Comparison of ENCODE assay signal across 9 mouse cellular contexts in genomic region chr11:72411945-72412344, GRCm38 (mm10). TPM values are rescaled to one million over a fixed set of nuclear protein-coding genes. Genes with fewer than 3 reads are reported as not detected.
DNase-seq lines count a peak whose midpoint lies in the region; ATAC-seq lines count a peak whose summit lies in the region.
"Had no signal": no experiment of that assay in that cellular context is flagged by ENCODE, and none has a peak within 500 bp of the region (broad histone marks: within the 10 kb centered on the region; RNA-seq: fewer than 3 reads in every experiment).

No protein-coding gene starts in this region.

- H3K9ac ChIP-seq in heart, embryonic 16.5 days (ENCODE audit: low read length): peak overlapping the region; percentile 90
- H3K9ac ChIP-seq in hindbrain, embryonic 13.5 days: peak overlapping the region; percentile 73; the same call in 1 of the 2 replicates
- peak overlapping the region; percentile 58; the same call in 1 of the 2 replicates for H3K9ac ChIP-seq in midbrain, embryonic 11.5 days (ENCODE audit: low read length)

- H3K4me1 ChIP-seq in heart, embryonic 16.5 days (ENCODE audit: control insufficient read depth, insufficient read depth, low read length): peaks cover 78% of the 10 kb centered on the region
- peaks cover 63% of the 10 kb centered on the region for H3K4me1 ChIP-seq in embryonic facial prominence, embryonic 10.5 days
- peaks cover 32% of the 10 kb centered on the region for H3K4me1 ChIP-seq in hindbrain, embryonic 13.5 days (replicated peaks)
- H3K4me1 ChIP-seq in midbrain, embryonic 11.5 days (ENCODE audit: control insufficient read depth, insufficient read depth, low read length): peaks cover 9% of the 10 kb centered on the region

- H3K4me2 ChIP-seq in heart, embryonic 16.5 days (ENCODE audit: low read depth, low read length): peak overlapping the region; percentile 91
- H3K4me2 ChIP-seq in hindbrain, embryonic 13.5 days: peak overlapping the region; percentile 84
- H3K4me2 ChIP-seq in midbrain, embryonic 11.5 days: peak overlapping the region; percentile 96

- intact Hi-C loops in heart, postnatal 25 days (cut with DNase I): loop anchor here (1.0 to 2.0 kb wide), 3 partner anchors 13 to 16 kb away; no protein-coding TSS in a partner anchor

- 26% methylated on average over 9 of the region's 9 CpGs for WGBS in heart, embryonic 16.5 days
- WGBS in embryonic facial prominence, embryonic 10.5 days: 35% methylated on average over 9 of the region's 9 CpGs
- WGBS in hindbrain, embryonic 13.5 days: 27% methylated on average over 9 of the region's 9 CpGs
- WGBS in midbrain, embryonic 11.5 days: 29% methylated on average over 9 of the region's 9 CpGs

- ATAC-seq in heart, embryonic 16.5 days (replicated peaks; ENCODE audit: extremely low read depth, insufficient read depth, low FRiP score): no peak
- ATAC-seq in hindbrain, embryonic 13.5 days (ENCODE audit: low FRiP score): 0 out of 2 replicates have a peak, but pooled peaks have one; percentile 5
- peak; percentile 3; the same call in 1 of the 2 replicates for ATAC-seq in midbrain, embryonic 11.5 days (ENCODE audit: low FRiP score)
- no peak for ATAC-seq in inflammation-experienced regulatory T-cells, adult 6 months

- H3K27me3 ChIP-seq in heart, embryonic 16.5 days (ENCODE audit: control insufficient read depth, insufficient read depth, low read length): no peaks in the 10 kb centered on the region
- H3K27me3 ChIP-seq in embryonic facial prominence, embryonic 10.5 days (replicated peaks; ENCODE audit: low read depth, poor library complexity, severe bottlenecking): peaks cover 79% of the 10 kb centered on the region
- peaks cover 69% of the 10 kb centered on the region for H3K27me3 ChIP-seq in hindbrain, embryonic 13.5 days
- peaks cover 4% of the 10 kb centered on the region for H3K27me3 ChIP-seq in midbrain, embryonic 11.5 days (ENCODE audit: control insufficient read depth, insufficient read depth, low read length)

- peak overlapping the region; percentile 81 for H3K27ac ChIP-seq in heart, embryonic 16.5 days (ENCODE audit: low read length)
- no peak overlapping the region for H3K27ac ChIP-seq in embryonic facial prominence, embryonic 10.5 days (replicated peaks)
- H3K27ac ChIP-seq in hindbrain, embryonic 13.5 days: no peak overlapping the region
- H3K27ac ChIP-seq in midbrain, embryonic 11.5 days (ENCODE audit: low read depth, low read length): no peak overlapping the region

- no peaks in the 10 kb centered on the region for H3K9me3 ChIP-seq in heart, embryonic 16.5 days (replicated peaks; ENCODE audit: control insufficient read depth, low read length)
- H3K9me3 ChIP-seq in embryonic facial prominence, embryonic 10.5 days: no peaks in the 10 kb centered on the region
- no peaks in the 10 kb centered on the region for H3K9me3 ChIP-seq in hindbrain, embryonic 13.5 days
- H3K9me3 ChIP-seq in midbrain, embryonic 11.5 days (ENCODE audit: control insufficient read depth, low read length): no peaks in the 10 kb centered on the region

- no peak for DNase-seq in heart, postnatal 25 days (ENCODE audit: low spot score)
- DNase-seq in embryonic facial prominence, embryonic 10.5 days (ENCODE audit: low spot score): no peak
- no peak for DNase-seq in midbrain, embryonic 11.5 days (ENCODE audit: low spot score, missing footprints)
- no peak for DNase-seq in layer of hippocampus, adult 8-10 months (ENCODE audit: low spot score in 2 of 2)
- DNase-seq in spleen, postnatal 36 days (ENCODE audit: low spot score in 2 of 2): no peak

- H3K36me3 ChIP-seq in heart, embryonic 16.5 days (ENCODE audit: control insufficient read depth, insufficient read depth): no peaks in the 10 kb centered on the region
- no peaks in the 10 kb centered on the region for H3K36me3 ChIP-seq in embryonic facial prominence, embryonic 10.5 days (replicated peaks)
- no peaks in the 10 kb centered on the region for H3K36me3 ChIP-seq in hindbrain, embryonic 13.5 days
- no peaks in the 10 kb centered on the region for H3K36me3 ChIP-seq in midbrain, embryonic 11.5 days (ENCODE audit: control insufficient read depth, insufficient read depth, low read length)

- H3K4me3 ChIP-seq in heart, embryonic 16.5 days (ENCODE audit: low read length): peak overlapping the region; percentile 80
- H3K4me3 ChIP-seq in embryonic facial prominence, embryonic 10.5 days: peak overlapping the region; percentile 86
- H3K4me3 ChIP-seq in hindbrain, embryonic 13.5 days: peak overlapping the region; percentile 52
- H3K4me3 ChIP-seq in midbrain, embryonic 11.5 days (ENCODE audit: low read depth, low read length): peak overlapping the region; percentile 51

RNA-seq across cellular contexts. Expression of gene Smtnl2, which starts 0.4 kb away (rescaled TPM):
- 115 and 121 TPM in 2 replicates for polyA plus RNA-seq in heart, embryonic 16.5 days (2015; fragmentation: Nextera tagmentation; extraction: Ambion mirVana)
- 10 to 100 TPM; 19.0 to 21.6 TPM for total RNA-seq in heart, postnatal 25 days (2021)
- polyA plus RNA-seq in embryonic facial prominence, embryonic 10.5 days (2016; fragmentation: Nextera tagmentation; extraction: Ambion mirVana): 16.4 and 16.6 TPM in 2 replicates
- polyA plus RNA-seq in hindbrain, embryonic 13.5 days (2015; fragmentation: Nextera tagmentation; extraction: Ambion mirVana): 6.2 and 6.4 TPM in 2 replicates
- 3.7 and 4.1 TPM in 2 replicates for polyA plus RNA-seq in midbrain, embryonic 11.5 days (2014; fragmentation: Nextera tagmentation; extraction: Ambion mirVana)
- total RNA-seq in layer of hippocampus, adult 8-10 months (2022): 1 to 10 TPM; 1.3 to 3.9 (median 2.0) TPM
- polyA plus RNA-seq in inflammation-experienced regulatory T-cells, adult 6 months (2017; shearing (Covaris generic)): not detected

RNA-seq across cellular contexts. Expression of gene Ggt6, which starts 23.4 kb away (rescaled TPM):
- 0.17 TPM in 1 of 2 replicates, not detected in the other for polyA plus RNA-seq in heart, embryonic 16.5 days (2015; fragmentation: Nextera tagmentation; extraction: Ambion mirVana)
- under 1 TPM in 1 of 2 experiments, not detected in 1; 0.31 TPM for total RNA-seq in heart, postnatal 25 days (2021)
- polyA plus RNA-seq in embryonic facial prominence, embryonic 10.5 days (2016; fragmentation: Nextera tagmentation; extraction: Ambion mirVana): 0.10 TPM in 1 of 2 replicates, not detected in the other
- polyA plus RNA-seq in hindbrain, embryonic 13.5 days (2015; fragmentation: Nextera tagmentation; extraction: Ambion mirVana): not detected in 2 replicates
- polyA plus RNA-seq in midbrain, embryonic 11.5 days (2014; fragmentation: Nextera tagmentation; extraction: Ambion mirVana): not detected in 2 replicates
- under 1 TPM in 1 of 4 experiments, not detected in 3; 0.23 TPM for total RNA-seq in layer of hippocampus, adult 8-10 months (2022)
- not detected for polyA plus RNA-seq in inflammation-experienced regulatory T-cells, adult 6 months (2017; shearing (Covaris generic))

RNA-seq across cellular contexts. Expression of gene Mybbp1a, which starts 29.2 kb away (rescaled TPM):
- 70.2 and 81.8 TPM in 2 replicates for polyA plus RNA-seq in heart, embryonic 16.5 days (2015; fragmentation: Nextera tagmentation; extraction: Ambion mirVana)
- total RNA-seq in heart, postnatal 25 days (2021): 10 to 100 TPM; 40.9 to 42.8 TPM
- polyA plus RNA-seq in embryonic facial prominence, embryonic 10.5 days (2016; fragmentation: Nextera tagmentation; extraction: Ambion mirVana): 257 and 263 TPM in 2 replicates
- polyA plus RNA-seq in hindbrain, embryonic 13.5 days (2015; fragmentation: Nextera tagmentation; extraction: Ambion mirVana): 74.5 and 79.9 TPM in 2 replicates
- polyA plus RNA-seq in midbrain, embryonic 11.5 days (2014; fragmentation: Nextera tagmentation; extraction: Ambion mirVana): 142 and 144 TPM in 2 replicates
- total RNA-seq in layer of hippocampus, adult 8-10 months (2022): 10 to 100 TPM; 55.2 to 64.5 (median 57.8) TPM
- polyA plus RNA-seq in inflammation-experienced regulatory T-cells, adult 6 months (2017; shearing (Covaris generic)): 10 to 100 TPM; 46.1 to 71.2 (median 64.1) TPM

RNA-seq across cellular contexts. Expression of gene Tekt1, which starts 49.7 kb away (rescaled TPM):
- 1.7 and 2.5 TPM in 2 replicates for polyA plus RNA-seq in heart, embryonic 16.5 days (2015; fragmentation: Nextera tagmentation; extraction: Ambion mirVana)
- total RNA-seq in heart, postnatal 25 days (2021): not detected
- 6.3 and 7.2 TPM in 2 replicates for polyA plus RNA-seq in embryonic facial prominence, embryonic 10.5 days (2016; fragmentation: Nextera tagmentation; extraction: Ambion mirVana)
- polyA plus RNA-seq in hindbrain, embryonic 13.5 days (2015; fragmentation: Nextera tagmentation; extraction: Ambion mirVana): 7.5 and 9.3 TPM in 2 replicates
- polyA plus RNA-seq in midbrain, embryonic 11.5 days (2014; fragmentation: Nextera tagmentation; extraction: Ambion mirVana): 4.2 and 5.3 TPM in 2 replicates
- 1 to 10 TPM; 1.7 to 3.8 (median 3.3) TPM for total RNA-seq in layer of hippocampus, adult 8-10 months (2022)
- polyA plus RNA-seq in inflammation-experienced regulatory T-cells, adult 6 months (2017; shearing (Covaris generic)): not detected
- total RNA-seq: adrenal gland, postnatal 14 days had no signal

Comparison
In these comparisons a context has a peak if more than half of its experiments do, and no peak if none do; other contexts are left out.
1. ATAC-seq: peak in hindbrain, embryonic 13.5 days (single experiment) and midbrain, embryonic 11.5 days (single experiment); none in heart, embryonic 16.5 days (single experiment) and inflammation-experienced regulatory T-cells, adult 6 months (single experiment).
2. Peak in every context shown above with its lines, with median percentiles within 50 percentile points of each other: H3K4me2 ChIP-seq, H3K4me3 ChIP-seq and H3K9ac ChIP-seq.